Mouse (Mus musculus) liver, adult 2 months (tissue): ENCODE measurements around the gene Ift122.

Source experiments
- CTCF ChIP-seq: fragments of 200-500 bp; IDR thresholded peaks from 2 replicates; pipeline ENCODE4 v1.5.1; 2011; ENCODE audit warnings: low read depth, low read length, control low read depth
- POLR2A ChIP-seq: fragments of 200-500 bp; IDR thresholded peaks from 2 replicates; pipeline ENCODE4 v1.6.1; 2011; ENCODE audit warnings: low read length, control low read depth; ENCODE audit not compliant: insufficient read depth; ENCODE audit errors: extremely low read depth

DNA sequence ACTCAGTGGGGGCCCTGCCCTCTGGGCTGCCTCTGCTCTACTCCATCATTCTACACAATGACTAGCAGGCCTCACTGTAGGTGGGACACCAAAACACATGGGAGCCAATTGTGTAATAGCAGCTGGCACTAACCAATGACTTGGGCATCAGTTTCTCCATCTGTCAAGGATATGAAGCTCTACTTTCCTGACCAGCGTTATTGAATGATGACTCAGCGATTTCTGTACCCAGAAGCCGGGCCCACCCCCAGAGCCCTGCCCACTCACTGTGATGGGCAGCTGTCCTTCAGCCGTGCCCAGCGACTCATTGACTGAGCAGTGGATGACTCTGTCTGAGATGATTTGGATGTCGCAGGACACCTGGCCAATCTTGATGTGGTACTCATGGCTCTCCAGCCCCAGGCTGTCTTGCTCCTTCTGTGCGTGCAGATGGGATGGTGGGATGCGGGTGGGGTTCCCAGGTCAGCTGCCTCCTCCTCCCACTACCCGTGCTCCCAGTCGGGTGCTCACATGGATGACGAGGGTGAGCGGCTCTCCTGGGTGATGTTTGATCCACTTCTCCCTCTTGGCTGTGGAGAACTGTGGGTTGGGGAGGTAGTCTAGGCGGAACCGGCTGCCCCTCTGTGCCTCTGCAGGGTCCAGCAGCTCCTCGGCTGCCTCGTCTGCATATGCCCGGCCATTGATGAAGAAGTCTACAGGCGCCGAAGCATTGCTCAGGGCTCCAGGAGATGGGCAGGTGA is 113.1 kb downstream of the Ift122 start:
- no peak for TF ChIP-seq POLR2A
- no peak for TF ChIP-seq CTCF
